Mouse (Mus musculus) layer of hippocampus, adult 11-12 months (tissue): ENCODE results near the gene Ttc23.
A peak's percentile ranks its signal among the peaks of the same experiment; 100 is the strongest.

Experiments used
- DNase-seq: peaks from one replicate; pipeline ENCODE4 v3.0.0; 2022; ENCODE audit warnings: low spot score

Ttc23 gene

GRCm38 (mm10) chr7:67644833-67645680, 2.2 kb upstream of the Ttc23 start, which contains the start of gene Lrrc28:
Gene Lrrc28, minus strand, starts transcription at chr7:67645268.
- DNase-seq: peak; percentile 100

- DNase-seq: no peak
Measured at GRCm38 (mm10) chr7:67645681-67646014, 1.6 kb upstream of the Ttc23 start.

GRCm38 (mm10) chr7:67646131-67646530, 1.1 kb upstream of the Ttc23 start:
- DNase-seq: no peak

GRCm38 (mm10) chr7:67648376-67648775, 1.2 kb downstream of the Ttc23 start:
- DNase-seq: no peak

GRCm38 (mm10) chr7:67652211-67652610, 5.0 kb downstream of the Ttc23 start:
- no peak for DNase-seq

- no peak for DNase-seq
Measured at GRCm38 (mm10) chr7:67654668-67655067, 7.5 kb downstream of the Ttc23 start.

GRCm38 (mm10) chr7:67655186-67655585, 8.0 kb downstream of the Ttc23 start:
- no peak for DNase-seq

GRCm38 (mm10) chr7:67658110-67658509, 10.9 kb downstream of the Ttc23 start:
- DNase-seq: no peak

- DNase-seq: no peak
Measured at GRCm38 (mm10) chr7:67662424-67662823, 15.2 kb downstream of the Ttc23 start.

- no peak for DNase-seq
Measured at GRCm38 (mm10) chr7:67663981-67664694, 16.9 kb downstream of the Ttc23 start.

- DNase-seq: no peak
Measured at GRCm38 (mm10) chr7:67670965-67671364, 23.8 kb downstream of the Ttc23 start.

GRCm38 (mm10) chr7:67672650-67673049, 25.4 kb downstream of the Ttc23 start:
- peak; percentile 96 for DNase-seq

GRCm38 (mm10) chr7:67673656-67674055, 26.4 kb downstream of the Ttc23 start:
- DNase-seq: no peak

GRCm38 (mm10) chr7:67678878-67679499, 31.8 kb downstream of the Ttc23 start:
- no peak for DNase-seq

GRCm38 (mm10) chr7:67681078-67681477, 33.9 kb downstream of the Ttc23 start:
- no peak for DNase-seq

- no peak for DNase-seq
Measured at GRCm38 (mm10) chr7:67683006-67683405, 35.8 kb downstream of the Ttc23 start.

GRCm38 (mm10) chr7:67686545-67686944, 39.3 kb downstream of the Ttc23 start:
- DNase-seq: no peak

GRCm38 (mm10) chr7:67688281-67688680, 41.1 kb downstream of the Ttc23 start:
- DNase-seq: no peak

GRCm38 (mm10) chr7:67689793-67690192, 42.6 kb downstream of the Ttc23 start:
- DNase-seq: no peak

- DNase-seq: no peak
Measured at GRCm38 (mm10) chr7:67691036-67691435, 43.8 kb downstream of the Ttc23 start.

- DNase-seq: no peak
Measured at GRCm38 (mm10) chr7:67692141-67692540, 44.9 kb downstream of the Ttc23 start.

GRCm38 (mm10) chr7:67692791-67693538, 45.8 kb downstream of the Ttc23 start:
- no peak for DNase-seq
